Mouse (Mus musculus): ENCODE measurements at regions not wholly inside any gene's neighbourhood (a gene's known extent, or its start where the extent isn't known, plus 50 kb on each side); places are given as distances from the start of the nearest gene placed in this dataset.
A peak's percentile ranks its signal among the peaks of the same experiment; 100 is the strongest.

- DNase-seq: no peak
These were observed 252.7 kb upstream of the Dnajc24 start for GRCm38 (mm10) chr2:106256012-106256411.

- DNase-seq: no peak
These were observed 231.0 kb upstream of the Dnajc24 start for GRCm38 (mm10) chr2:106234358-106234757.

- no peak for DNase-seq
These were observed 227.8 kb upstream of the Dnajc24 start for GRCm38 (mm10) chr2:106231136-106231535.

GRCm38 (mm10) chr2:106230021-106230420 is 226.7 kb upstream of the Dnajc24 start:
- DNase-seq: no peak

GRCm38 (mm10) chr2:106228249-106228648 is 224.9 kb upstream of the Dnajc24 start:
- DNase-seq: no peak

GRCm38 (mm10) chr2:106216169-106216568 is 212.8 kb upstream of the Dnajc24 start:
- no peak for DNase-seq

- DNase-seq: no peak
These were observed 210.4 kb upstream of the Dnajc24 start for GRCm38 (mm10) chr2:106213740-106214139.

- DNase-seq: no peak
These were observed 207.4 kb upstream of the Dnajc24 start for GRCm38 (mm10) chr2:106210773-106211172.

- DNase-seq: no peak
These were observed 205.5 kb upstream of the Dnajc24 start for GRCm38 (mm10) chr2:106208767-106209250.

- no peak for DNase-seq
These were observed 196.8 kb upstream of the Dnajc24 start for GRCm38 (mm10) chr2:106200130-106200529.

GRCm38 (mm10) chr2:106195170-106195569 is 191.8 kb upstream of the Dnajc24 start:
- DNase-seq: no peak

- DNase-seq: peak; percentile 33
These were observed 191.1 kb upstream of the Dnajc24 start for GRCm38 (mm10) chr2:106194369-106195023.

GRCm38 (mm10) chr2:106193889-106194347 is 190.6 kb upstream of the Dnajc24 start:
- no peak for DNase-seq

- no peak for DNase-seq
These were observed 187.4 kb upstream of the Dnajc24 start for GRCm38 (mm10) chr2:106190579-106191322.

- no peak for DNase-seq
These were observed 180.3 kb upstream of the Dnajc24 start for GRCm38 (mm10) chr2:106183651-106184050.

GRCm38 (mm10) chr2:106182051-106182450 is 178.7 kb upstream of the Dnajc24 start:
- no peak for DNase-seq

- no peak for DNase-seq
These were observed 159.3 kb upstream of the Dnajc24 start for GRCm38 (mm10) chr2:106162681-106163080.

- DNase-seq: no peak
These were observed 158.5 kb upstream of the Dnajc24 start for GRCm38 (mm10) chr2:106161877-106162276.

GRCm38 (mm10) chr2:106149701-106150100 is 146.4 kb upstream of the Dnajc24 start:
- no peak for DNase-seq

GRCm38 (mm10) chr2:106140931-106141330 is 137.6 kb upstream of the Dnajc24 start:
- no peak for DNase-seq

- DNase-seq: no peak
These were observed 97.7 kb upstream of the Dnajc24 start for GRCm38 (mm10) chr2:106101002-106101401.

- no peak for DNase-seq
These were observed 82.8 kb upstream of the Dnajc24 start for GRCm38 (mm10) chr2:106086121-106086520.

GRCm38 (mm10) chr2:106083801-106084800 is 80.8 kb upstream of the Dnajc24 start:
- DNase-seq: no peak

All from kidney, adult 11 months (tissue).